Mouse (Mus musculus): ENCODE results near the gene Prkcb. TPM values are rescaled to one million over a fixed set of nuclear protein-coding genes. Genes with fewer than 3 reads are reported as not detected.
"Not testable (repeated sequence)": the region's sequence is repeated elsewhere in the genome, so short reads cannot be mapped to it uniquely, and the experiment has no call there.

The Prkcb gene
- 22.3 and 24.5 TPM in 2 replicates for polyA plus RNA-seq (2016; fragmentation: Nextera tagmentation; extraction: Ambion mirVana)

DNA sequence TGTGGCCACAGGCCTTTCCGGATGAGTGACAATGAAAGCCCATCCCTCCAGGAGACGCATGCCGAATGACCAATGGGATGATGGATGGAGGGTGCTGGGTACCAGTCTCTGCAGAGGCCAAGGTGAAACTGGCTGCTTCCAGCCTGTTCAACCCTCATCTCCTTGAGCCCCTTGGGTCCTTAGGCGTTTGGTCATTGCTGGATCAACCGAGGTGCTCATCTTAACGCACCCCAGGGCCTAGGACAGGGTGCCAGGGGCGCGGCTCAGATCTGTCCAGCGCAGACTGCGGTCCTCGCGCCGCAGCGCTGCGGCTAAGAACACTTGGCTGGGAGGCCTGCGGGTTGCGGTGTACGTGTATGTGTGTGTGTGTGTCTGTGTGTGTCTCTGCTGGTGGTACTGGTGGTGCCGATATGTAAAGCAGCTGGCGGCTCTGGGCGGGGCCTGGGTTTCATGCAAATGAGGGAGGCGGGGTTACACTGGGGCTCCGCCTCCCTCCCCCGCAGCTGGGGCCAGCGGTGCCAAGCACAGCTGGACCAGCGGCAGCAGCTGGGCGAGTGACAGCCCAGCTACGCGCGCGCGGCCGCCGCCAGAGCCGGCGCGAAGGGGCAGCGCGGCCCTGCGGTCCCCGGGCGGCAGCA lies at the start of gene Prkcb:
Gene Prkcb (plus strand): TSS at position 147 of the 638 bp plus-strand sequence.
- peak within 1 kb of the TSS; percentile 91 for H3K4me2 ChIP-seq (replicated peaks)
- WGBS, result 4% methylated on average over 42 of the region's 42 CpGs
- H3K27ac ChIP-seq, result no peak within 1 kb of the TSS
- H3K9ac ChIP-seq, result peak within 1 kb of the TSS; percentile 66
- H3K27me3 ChIP-seq (replicated peaks), result peaks cover 42% of the 10 kb centered on the region
- H3K9me3 ChIP-seq, result no peaks in the 10 kb centered on the region
- H3K4me3 ChIP-seq, result peak within 1 kb of the TSS; percentile 64
- peaks cover 17% of the 10 kb centered on the region for H3K4me1 ChIP-seq
- H3K36me3 ChIP-seq, result no peaks in the 10 kb centered on the region; the same call in 1 of the 2 replicates
- peak; percentile 86 for ATAC-seq (ENCODE audit: low FRiP score, low read depth)

DNA sequence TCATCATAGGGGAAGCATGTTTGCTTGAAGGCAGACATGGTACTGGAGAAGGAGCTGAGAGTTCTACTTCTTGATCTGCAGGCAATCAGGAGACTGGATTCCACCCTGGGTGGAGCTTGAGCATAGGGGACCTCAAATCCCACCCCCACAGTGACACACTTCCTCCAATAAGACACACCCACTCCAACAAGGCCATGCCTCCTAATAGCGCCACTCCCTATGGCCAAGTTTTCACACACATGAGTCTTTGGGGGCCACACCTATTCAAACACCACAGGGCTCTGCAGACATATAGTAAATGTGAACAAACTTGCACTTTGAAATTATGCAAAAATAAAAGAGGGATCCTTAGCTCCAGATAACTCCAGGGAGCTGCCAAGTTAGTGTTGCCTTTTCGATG lies 49.6 kb upstream of the Prkcb start:
- Histone ChIP-seq H3K9ac (no peak overlapping the region), H3K9me3 (no peaks in the 10 kb centered on the region), H3K27ac (no peak overlapping the region), H3K27me3 (replicated peaks) (no peaks in the 10 kb centered on the region), H3K4me2 (replicated peaks) (no peak overlapping the region), H3K36me3 (no peaks in the 10 kb centered on the region), H3K4me1 (no peaks in the 10 kb centered on the region), H3K4me3 (no peak overlapping the region)
- ATAC-seq (ENCODE audit: low FRiP score, low read depth), result no peak
- WGBS, result 92% methylated on average over 2 of the region's 2 CpGs

GRCm38 (mm10) chr7:122240413-122241119 lies 48.0 kb upstream of the Prkcb start:
- H3K4me1 ChIP-seq, result no peaks in the 10 kb centered on the region
- no peak overlapping the region for H3K9ac ChIP-seq
- H3K4me2 ChIP-seq (replicated peaks), result no peak overlapping the region
- H3K27me3 ChIP-seq (replicated peaks), result no peaks in the 10 kb centered on the region
- no peaks in the 10 kb centered on the region for H3K9me3 ChIP-seq
- no peak overlapping the region for H3K4me3 ChIP-seq
- no peak for ATAC-seq (ENCODE audit: low FRiP score, low read depth)
- WGBS, result 80% methylated on average over 6 of the region's 6 CpGs
- H3K27ac ChIP-seq, result no peak overlapping the region
- no peaks in the 10 kb centered on the region for H3K36me3 ChIP-seq

DNA sequence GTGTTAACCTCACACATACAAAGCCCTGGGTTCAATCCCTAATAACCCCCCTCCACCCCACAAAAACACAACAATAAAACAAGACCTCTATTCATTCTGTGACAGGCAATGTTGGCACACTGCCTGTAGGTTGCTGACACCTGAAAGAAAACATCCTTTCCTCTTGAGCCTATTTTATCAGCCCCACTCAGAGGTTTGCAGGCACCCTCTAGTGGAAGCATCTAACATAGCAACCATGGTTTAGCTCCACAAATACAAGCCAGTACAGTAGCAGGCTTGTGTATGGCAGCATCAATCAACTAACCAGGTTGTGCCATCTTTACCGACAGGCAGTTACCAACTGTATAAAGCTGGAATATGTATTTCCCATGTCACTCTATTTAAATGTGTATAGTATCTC lies 46.3 kb upstream of the Prkcb start:
- WGBS, result 48% methylated on average over 1 of the region's 1 CpGs
- Histone ChIP-seq H3K4me3 (no peak overlapping the region), H3K27me3 (replicated peaks) (no peaks in the 10 kb centered on the region), H3K27ac (no peak overlapping the region), H3K9me3 (no peaks in the 10 kb centered on the region), H3K4me1 (no peaks in the 10 kb centered on the region), H3K9ac (no peak overlapping the region), H3K4me2 (replicated peaks) (no peak overlapping the region), H3K36me3 (no peaks in the 10 kb centered on the region)
- no peak for ATAC-seq (ENCODE audit: low FRiP score, low read depth)

GRCm38 (mm10) chr7:122242744-122243143 lies 45.8 kb upstream of the Prkcb start:
- not testable (repeated sequence) for H3K9ac ChIP-seq; H3K36me3 ChIP-seq; H3K4me3 ChIP-seq; ATAC-seq (ENCODE audit: low FRiP score, low read depth); H3K4me2 ChIP-seq (replicated peaks); H3K9me3 ChIP-seq; H3K4me1 ChIP-seq; H3K27ac ChIP-seq; H3K27me3 ChIP-seq (replicated peaks)

GRCm38 (mm10) chr7:122244166-122244565 lies 44.4 kb upstream of the Prkcb start:
- no peaks in the 10 kb centered on the region for H3K36me3 ChIP-seq
- no peak overlapping the region for H3K4me2 ChIP-seq (replicated peaks)
- WGBS, result 46% methylated on average over 7 of the region's 7 CpGs
- no peaks in the 10 kb centered on the region for H3K4me1 ChIP-seq
- no peak overlapping the region for H3K4me3 ChIP-seq
- H3K27me3 ChIP-seq (replicated peaks), result no peaks in the 10 kb centered on the region
- H3K9me3 ChIP-seq, result no peaks in the 10 kb centered on the region
- H3K9ac ChIP-seq, result no peak overlapping the region
- no peak for ATAC-seq (ENCODE audit: low FRiP score, low read depth)
- no peak overlapping the region for H3K27ac ChIP-seq

GRCm38 (mm10) chr7:122244584-122244983 lies 44.0 kb upstream of the Prkcb start:
- Histone ChIP-seq H3K4me2 (replicated peaks) (no peak overlapping the region), H3K4me3 (no peak overlapping the region), H3K36me3 (no peaks in the 10 kb centered on the region), H3K4me1 (no peaks in the 10 kb centered on the region), H3K9ac (no peak overlapping the region), H3K27ac (no peak overlapping the region), H3K27me3 (replicated peaks) (no peaks in the 10 kb centered on the region), H3K9me3 (no peaks in the 10 kb centered on the region)
- WGBS, result 77% methylated on average over 8 of the region's 8 CpGs
- ATAC-seq (ENCODE audit: low FRiP score, low read depth), result no peak

DNA sequence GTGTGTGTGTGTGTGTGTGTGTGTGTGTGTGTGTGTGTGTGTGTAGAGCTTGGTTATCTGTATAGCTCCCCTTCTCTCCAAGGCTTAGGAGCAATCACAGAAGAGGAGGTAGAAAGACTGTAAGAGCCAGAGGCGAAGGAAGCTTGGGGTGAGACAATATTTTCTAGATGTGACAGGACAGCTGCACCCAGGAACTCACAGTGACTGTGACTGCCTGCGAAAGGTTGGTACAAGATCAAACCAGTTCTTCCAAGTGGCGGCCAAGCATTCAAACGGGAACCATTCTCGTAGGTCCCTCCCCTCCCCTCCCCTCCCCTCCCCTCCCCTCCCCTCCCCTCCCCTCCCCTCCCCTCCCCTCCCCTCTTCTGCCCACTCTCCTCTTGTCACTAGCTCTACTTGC lies 42.6 kb upstream of the Prkcb start:
- Histone ChIP-seq H3K27ac (no peak overlapping the region), H3K4me2 (replicated peaks) (no peak overlapping the region), H3K27me3 (replicated peaks) (no peaks in the 10 kb centered on the region), H3K9me3 (no peaks in the 10 kb centered on the region), H3K4me3 (no peak overlapping the region), H3K4me1 (no peaks in the 10 kb centered on the region), H3K9ac (no peak overlapping the region), H3K36me3 (no peaks in the 10 kb centered on the region)
- no peak for ATAC-seq (ENCODE audit: low FRiP score, low read depth)
- 55% methylated on average over 5 of the region's 5 CpGs for WGBS

GRCm38 (mm10) chr7:122247254-122247864 lies 41.2 kb upstream of the Prkcb start:
- Histone ChIP-seq H3K4me3 (no peak overlapping the region), H3K9me3 (no peaks in the 10 kb centered on the region), H3K4me2 (replicated peaks) (no peak overlapping the region), H3K27me3 (replicated peaks) (no peaks in the 10 kb centered on the region), H3K27ac (no peak overlapping the region), H3K4me1 (no peaks in the 10 kb centered on the region), H3K36me3 (no peaks in the 10 kb centered on the region), H3K9ac (no peak overlapping the region)
- no peak for ATAC-seq (ENCODE audit: low FRiP score, low read depth)
- WGBS, result 82% methylated on average over 10 of the region's 10 CpGs

GRCm38 (mm10) chr7:122249321-122249821 lies 39.2 kb upstream of the Prkcb start:
- WGBS, result 90% methylated on average over 9 of the region's 9 CpGs
- ATAC-seq (ENCODE audit: low FRiP score, low read depth), result no peak
- no peaks in the 10 kb centered on the region for H3K9me3 ChIP-seq
- H3K27ac ChIP-seq, result no peak overlapping the region
- H3K9ac ChIP-seq, result no peak overlapping the region
- H3K4me3 ChIP-seq, result no peak overlapping the region
- no peaks in the 10 kb centered on the region for H3K4me1 ChIP-seq
- H3K4me2 ChIP-seq (replicated peaks), result no peak overlapping the region
- no peaks in the 10 kb centered on the region for H3K27me3 ChIP-seq (replicated peaks)
- H3K36me3 ChIP-seq, result no peaks in the 10 kb centered on the region

DNA sequence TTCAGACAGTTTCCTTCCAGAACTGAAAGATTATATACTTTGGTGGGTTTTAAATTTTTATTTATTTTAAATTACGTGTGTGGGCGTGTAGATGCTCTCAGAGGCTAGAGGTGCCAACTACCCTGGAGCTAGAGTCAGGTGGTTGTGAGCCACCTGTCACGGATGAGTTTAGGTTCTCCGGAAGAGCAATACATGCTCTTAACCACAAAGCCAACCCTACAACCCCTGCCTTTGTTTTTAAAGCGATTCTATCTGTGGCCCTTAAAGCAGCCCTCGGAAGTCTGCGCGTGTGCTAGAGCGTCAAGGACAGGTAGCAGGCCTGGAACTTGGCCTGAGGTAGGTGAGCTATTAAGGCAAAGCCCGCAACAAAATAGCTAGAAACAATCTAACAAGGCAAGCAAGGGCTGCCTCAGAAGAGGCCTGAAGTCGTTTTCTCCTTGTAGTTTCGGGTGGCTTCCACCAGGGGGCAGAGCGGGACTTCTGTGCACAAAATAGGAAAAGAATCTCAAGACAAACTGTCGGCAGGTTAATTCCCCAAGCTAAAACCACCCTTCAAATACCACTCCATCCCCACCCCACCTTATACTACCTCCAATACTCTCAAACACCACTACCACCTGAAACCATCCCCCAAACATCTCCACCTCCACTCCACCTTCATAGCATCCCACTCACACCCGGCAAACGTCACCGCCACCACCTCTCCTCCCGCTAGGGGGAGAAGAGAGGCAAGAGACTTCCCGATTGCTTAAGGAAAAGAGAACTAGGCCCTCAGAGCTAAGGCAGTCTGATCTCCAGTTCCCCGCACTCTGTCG lies 37.1 kb upstream of the Prkcb start:
- H3K27ac ChIP-seq, result no peak overlapping the region
- peak overlapping the region; percentile 42; the same call in 1 of the 2 replicates for H3K4me2 ChIP-seq (replicated peaks)
- no peaks in the 10 kb centered on the region for H3K27me3 ChIP-seq (replicated peaks)
- peak; percentile 48; the same call in 1 of the 2 replicates for ATAC-seq (ENCODE audit: low FRiP score, low read depth)
- H3K9me3 ChIP-seq, result no peaks in the 10 kb centered on the region
- 30% methylated on average over 21 of the region's 21 CpGs for WGBS
- H3K9ac ChIP-seq, result no peak overlapping the region
- H3K4me3 ChIP-seq, result no peak overlapping the region
- H3K36me3 ChIP-seq, result no peaks in the 10 kb centered on the region
- no peaks in the 10 kb centered on the region for H3K4me1 ChIP-seq

DNA sequence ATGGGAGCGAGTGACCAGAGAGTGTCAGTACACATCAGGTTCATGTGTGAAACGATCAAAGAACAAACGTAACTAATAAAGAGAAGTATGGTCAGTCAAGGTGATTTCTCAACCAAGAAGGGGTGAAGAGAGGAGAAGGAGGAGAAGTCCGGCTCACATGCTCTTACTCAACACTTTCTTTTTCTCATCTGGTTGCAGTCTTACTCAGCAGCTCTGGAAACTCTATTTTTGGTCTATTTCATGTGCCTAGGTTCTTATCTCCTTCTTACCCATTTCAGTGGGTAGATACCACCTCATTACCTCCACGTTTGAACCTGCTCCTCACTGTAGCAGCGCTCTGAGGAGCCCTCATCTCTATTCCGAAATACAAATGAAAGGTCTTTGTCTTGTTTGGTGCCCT lies 31.8 kb upstream of the Prkcb start:
- no peaks in the 10 kb centered on the region for H3K9me3 ChIP-seq
- no peak overlapping the region for H3K27ac ChIP-seq
- H3K9ac ChIP-seq, result no peak overlapping the region
- H3K36me3 ChIP-seq, result no peaks in the 10 kb centered on the region
- no peaks in the 10 kb centered on the region for H3K27me3 ChIP-seq (replicated peaks)
- no peak overlapping the region for H3K4me2 ChIP-seq (replicated peaks)
- H3K4me1 ChIP-seq, result no peaks in the 10 kb centered on the region
- no peak overlapping the region for H3K4me3 ChIP-seq
- WGBS, result 79% methylated on average over 7 of the region's 7 CpGs
- no peak for ATAC-seq (ENCODE audit: low FRiP score, low read depth)

Data from neural tube, embryonic 12.5 days (tissue).